Mouse (Mus musculus) heart, embryonic 15.5 days (tissue): ENCODE data around the gene Tmem213. TPM values are rescaled to one million over a fixed set of nuclear protein-coding genes. Genes with fewer than 3 reads are reported as not detected.

Source experiments
- ATAC-seq: fragments of 200-750 bp; cut with Nextera tagmentation; replicated peaks from 2 replicates; pipeline ENCODE4 v1.8.0; 2017; ENCODE audit warnings: low read depth, moderate TSS enrichment; ENCODE audit not compliant: insufficient number of reproducible peaks, insufficient read depth, low FRiP score
- H3K27ac ChIP-seq: fragments of 300-500 bp; sonication (generic); 2 replicates; pipeline ENCODE4 v1.5.1; 2015; ENCODE audit warnings: mild to moderate bottlenecking, inconsistent platforms
- H3K27me3 ChIP-seq: fragments of 300-500 bp; sonication (generic); 2 replicates; pipeline ENCODE4 v1.6.1; 2015; ENCODE audit warnings: inconsistent platforms
- H3K36me3 ChIP-seq: fragments of 300-500 bp; sonication (generic); 2 replicates; pipeline ENCODE4 v1.6.1; 2015; ENCODE audit warnings: mild to moderate bottlenecking, inconsistent platforms
- H3K4me1 ChIP-seq: fragments of 300-500 bp; sonication (generic); replicated peaks from 2 replicates; pipeline ENCODE4 v1.6.1; 2015; ENCODE audit warnings: inconsistent platforms
- H3K4me2 ChIP-seq: fragments of 300-500 bp; sonication (generic); 2 replicates; pipeline ENCODE4 v1.6.1; 2015; ENCODE audit warnings: inconsistent platforms, mild to moderate bottlenecking, moderate library complexity
- H3K4me3 ChIP-seq: fragments of 300-500 bp; sonication (generic); 2 replicates; pipeline ENCODE4 v1.5.1; 2015; ENCODE audit warnings: mild to moderate bottlenecking, inconsistent platforms
- H3K9ac ChIP-seq: fragments of 300-500 bp; sonication (generic); 2 replicates; pipeline ENCODE4 v1.6.1; 2015; ENCODE audit warnings: mild to moderate bottlenecking, inconsistent platforms
- H3K9me3 ChIP-seq: fragments of 300-500 bp; sonication (generic); replicated peaks from 2 replicates; pipeline ENCODE4 v1.6.1; 2016; ENCODE audit warnings: inconsistent platforms
- WGBS: fragments of 180-500 bp; shearing (Covaris S2); methylation state at CpG from one replicate; pipeline ENCODE4 v1.1.7; 2015; ENCODE audit warnings: mixed read lengths; 5-methylcytosine and 5-hydroxymethylcytosine counted together
- polyA plus RNA-seq: library from polyadenylated mRNA; unstranded; fragments of >200 nt; fragmentation: Nextera tagmentation; extraction: Ambion mirVana; gene quantifications from 2 replicates; pipeline ENCODE4 v1.2.1, GENCODE M21; 2015

Tmem213 gene
- polyA plus RNA-seq, 1 experiment from 2014 or later, result 1.3 TPM

DNA sequence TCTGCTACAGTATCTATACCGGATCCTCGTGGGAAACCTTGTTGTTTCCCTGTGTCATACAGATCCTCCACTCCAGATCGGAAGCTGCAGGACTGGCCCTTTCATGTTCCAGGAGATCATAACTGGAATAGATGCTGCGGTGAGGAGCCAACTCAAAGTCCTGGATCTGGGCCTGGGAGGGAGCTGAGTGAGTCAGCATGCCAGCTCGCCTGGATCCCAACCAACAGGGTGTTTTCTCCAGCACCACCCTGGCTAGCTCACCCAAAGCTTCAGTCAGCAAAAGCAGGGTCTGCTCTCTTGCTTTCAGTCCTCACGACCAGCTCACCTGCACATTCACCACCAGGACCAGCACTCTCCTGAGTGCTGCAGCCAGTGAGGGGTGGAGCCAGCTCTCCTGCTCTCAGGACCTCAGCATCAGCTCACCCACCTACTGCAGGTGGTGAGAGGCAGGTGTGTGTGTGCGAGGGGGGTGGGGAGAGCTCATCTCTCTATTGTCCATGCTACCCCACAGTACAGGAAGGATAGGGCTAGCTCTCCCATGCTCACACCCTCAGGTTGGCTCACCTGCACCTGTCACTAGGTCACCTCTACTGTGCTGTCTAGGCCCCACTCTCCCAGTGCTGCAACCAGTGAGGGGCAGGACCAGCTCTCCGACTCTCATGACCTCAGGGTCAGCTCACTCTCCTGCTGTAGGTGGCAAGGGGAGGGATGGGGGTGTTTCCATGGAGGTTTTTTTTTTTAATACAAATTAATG lies 25.9 kb downstream of the Tmem213 start:
- Histone ChIP-seq H3K27ac (no peak overlapping the region), H3K9me3 (no peaks in the 10 kb centered on the region), H3K4me3 (no peak overlapping the region), H3K4me1 (peaks cover 11% of the 10 kb centered on the region), H3K27me3 (no peaks in the 10 kb centered on the region), H3K36me3 (peaks cover 5% of the 10 kb centered on the region; the same call in 1 of the 2 replicates), H3K9ac (no peak overlapping the region), H3K4me2 (no peak overlapping the region)
- no peak for ATAC-seq
- 75% methylated on average over 8 of the region's 8 CpGs for WGBS

- H3K4me3 ChIP-seq, result no peak overlapping the region
- no peak for ATAC-seq
- peaks cover under 1% of the 10 kb centered on the region; the same call in 1 of the 2 replicates for H3K4me1 ChIP-seq
- no peak overlapping the region for H3K9ac ChIP-seq
- no peaks in the 10 kb centered on the region for H3K9me3 ChIP-seq
- no peaks in the 10 kb centered on the region for H3K27me3 ChIP-seq
- H3K4me2 ChIP-seq, result no peak overlapping the region
- H3K36me3 ChIP-seq, result peaks cover 5% of the 10 kb centered on the region; the same call in 1 of the 2 replicates
- H3K27ac ChIP-seq, result no peak overlapping the region
- WGBS, result 79% methylated on average over 3 of the region's 3 CpGs
These were observed 30.0 kb downstream of the Tmem213 start for GRCm38 (mm10) chr6:38139086-38139485.

- no peak overlapping the region for H3K4me3 ChIP-seq
- no peak overlapping the region for H3K27ac ChIP-seq
- no peaks in the 10 kb centered on the region for H3K9me3 ChIP-seq
- no peaks in the 10 kb centered on the region for H3K27me3 ChIP-seq
- WGBS, result 90% methylated on average over 9 of the region's 9 CpGs
- ATAC-seq, result no peak
- H3K9ac ChIP-seq, result no peak overlapping the region
- H3K36me3 ChIP-seq, result peaks cover 5% of the 10 kb centered on the region; the same call in 1 of the 2 replicates
- peaks cover 6% of the 10 kb centered on the region for H3K4me1 ChIP-seq
- H3K4me2 ChIP-seq, result no peak overlapping the region
These were observed 31.3 kb downstream of the Tmem213 start for GRCm38 (mm10) chr6:38140402-38140801.

DNA sequence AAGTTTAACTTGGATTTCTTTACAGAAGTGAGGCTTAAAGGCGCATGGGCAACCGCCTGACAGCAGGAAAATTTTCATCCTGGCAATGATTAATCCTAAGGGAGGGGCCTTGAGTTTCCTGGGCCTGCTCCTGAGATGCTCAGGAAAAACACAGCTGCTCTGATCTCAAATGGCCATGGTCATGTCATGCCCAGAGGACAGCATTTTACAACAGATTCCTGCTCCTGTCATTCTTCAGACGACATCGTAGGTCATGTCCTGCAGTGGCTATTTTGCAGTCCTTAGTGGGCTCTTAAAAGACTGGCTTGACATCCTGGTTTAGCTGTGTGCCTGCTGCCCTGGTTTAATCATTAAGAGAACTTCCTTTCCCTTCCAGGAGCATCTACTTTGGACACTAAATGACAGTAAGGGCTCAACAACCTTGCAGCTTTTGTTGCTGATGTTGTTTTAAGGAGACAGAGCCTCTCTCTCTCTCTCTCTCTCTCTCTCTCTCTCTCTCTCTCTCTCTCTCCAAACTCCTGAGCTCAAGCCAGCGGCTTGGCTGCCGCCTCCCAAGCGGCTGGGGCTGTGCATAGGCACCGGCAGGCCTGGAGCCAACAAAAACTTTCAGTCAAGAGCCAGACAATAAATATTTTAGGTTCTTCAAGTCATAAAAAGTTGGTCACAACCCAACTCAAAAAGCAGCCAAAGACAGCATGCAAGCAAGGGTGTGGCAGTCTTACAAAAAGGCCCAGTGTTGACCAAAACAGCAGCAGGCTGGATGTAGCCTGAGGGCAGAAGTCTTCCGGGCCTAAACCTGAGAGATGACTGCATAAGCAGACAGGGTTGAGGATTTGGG lies 35.3 kb downstream of the Tmem213 start:
- no peak overlapping the region for H3K4me3 ChIP-seq
- peak overlapping the region; percentile 56 for H3K27ac ChIP-seq
- 45% methylated on average over 9 of the region's 9 CpGs for WGBS
- H3K9ac ChIP-seq, result no peak overlapping the region
- ATAC-seq, result peak; percentile 40; the same call in 1 of the 2 replicates
- H3K27me3 ChIP-seq, result no peaks in the 10 kb centered on the region
- H3K4me2 ChIP-seq, result no peak overlapping the region
- H3K36me3 ChIP-seq, result no peaks in the 10 kb centered on the region; the same call in 1 of the 2 replicates
- H3K4me1 ChIP-seq, result peaks cover 7% of the 10 kb centered on the region
- H3K9me3 ChIP-seq, result no peaks in the 10 kb centered on the region

DNA sequence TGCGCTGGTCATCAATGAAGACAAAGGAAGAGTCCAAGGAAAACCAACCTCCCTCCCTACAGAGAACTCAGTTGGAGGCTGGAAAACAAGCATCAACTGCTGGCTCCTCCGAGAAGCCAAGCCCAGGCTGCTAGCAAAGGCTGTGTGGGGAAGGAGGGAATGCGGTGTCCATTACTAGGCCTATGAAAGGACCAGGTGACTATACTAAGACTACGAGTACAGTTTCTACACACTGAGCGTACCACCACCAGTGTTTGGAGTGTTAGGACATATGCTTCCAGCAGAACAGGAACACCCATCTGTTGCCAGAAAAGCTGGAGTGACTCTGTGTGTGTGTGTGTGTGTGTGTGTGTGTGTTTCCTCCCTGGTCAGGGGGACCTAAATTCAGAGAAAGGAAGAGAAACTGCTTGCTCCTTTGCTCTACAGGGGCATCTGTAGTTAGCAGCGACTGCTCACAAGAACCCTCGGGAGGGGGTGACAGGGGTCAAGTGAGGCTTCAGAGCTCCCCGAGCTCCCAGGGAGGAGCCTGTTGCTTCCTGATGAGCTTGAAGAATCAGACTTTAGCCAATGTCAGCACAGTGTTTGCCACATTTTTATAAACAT lies 36.5 kb downstream of the Tmem213 start:
- H3K27ac ChIP-seq, result peak overlapping the region; percentile 56
- no peak overlapping the region for H3K4me3 ChIP-seq
- ATAC-seq, result no peak
- H3K36me3 ChIP-seq, result no peaks in the 10 kb centered on the region; the same call in 1 of the 2 replicates
- no peak overlapping the region for H3K4me2 ChIP-seq
- H3K9ac ChIP-seq, result no peak overlapping the region
- peaks cover 7% of the 10 kb centered on the region for H3K4me1 ChIP-seq
- 65% methylated on average over 8 of the region's 8 CpGs for WGBS
- no peaks in the 10 kb centered on the region for H3K9me3 ChIP-seq
- no peaks in the 10 kb centered on the region for H3K27me3 ChIP-seq

DNA sequence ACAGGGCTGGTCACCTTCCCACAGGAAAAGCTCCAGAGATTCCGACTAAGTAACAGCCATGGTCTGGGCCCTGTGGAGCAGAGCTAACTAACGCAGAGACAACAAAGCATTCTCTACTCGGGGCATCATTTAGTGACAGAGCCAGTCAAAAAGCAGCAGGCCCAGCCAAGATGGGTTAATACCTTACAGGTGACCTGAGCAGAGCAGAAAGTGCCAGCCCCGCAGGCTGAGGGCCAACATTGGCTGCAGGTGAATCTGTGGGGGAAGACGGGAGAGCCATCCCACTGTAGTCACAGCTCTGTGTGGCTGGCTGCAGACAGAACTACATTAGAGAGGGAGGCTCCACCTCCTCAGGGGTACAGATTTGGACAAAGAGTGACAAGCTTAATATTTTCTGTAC lies 38.2 kb downstream of the Tmem213 start:
- Histone ChIP-seq H3K4me1 (peaks cover 11% of the 10 kb centered on the region), H3K27ac (no peak overlapping the region), H3K27me3 (no peaks in the 10 kb centered on the region), H3K36me3 (no peaks in the 10 kb centered on the region; the same call in 1 of the 2 replicates), H3K4me3 (no peak overlapping the region), H3K4me2 (no peak overlapping the region), H3K9me3 (no peaks in the 10 kb centered on the region), H3K9ac (no peak overlapping the region)
- 87% methylated on average over 5 of the region's 5 CpGs for WGBS
- ATAC-seq, result no peak

- H3K4me2 ChIP-seq, result no peak overlapping the region
- ATAC-seq, result no peak
- H3K4me3 ChIP-seq, result no peak overlapping the region
- no peaks in the 10 kb centered on the region for H3K27me3 ChIP-seq
- 84% methylated on average over 10 of the region's 10 CpGs for WGBS
- H3K9me3 ChIP-seq, result no peaks in the 10 kb centered on the region
- no peak overlapping the region for H3K9ac ChIP-seq
- peaks cover 17% of the 10 kb centered on the region for H3K4me1 ChIP-seq
- no peaks in the 10 kb centered on the region; the same call in 1 of the 2 replicates for H3K36me3 ChIP-seq
- no peak overlapping the region for H3K27ac ChIP-seq
These were observed 39.6 kb downstream of the Tmem213 start for GRCm38 (mm10) chr6:38148626-38149025.

- Histone ChIP-seq H3K4me3 (no peak overlapping the region), H3K36me3 (no peaks in the 10 kb centered on the region; the same call in 1 of the 2 replicates), H3K4me1 (peaks cover 14% of the 10 kb centered on the region), H3K9ac (no peak overlapping the region), H3K27ac (no peak overlapping the region), H3K9me3 (no peaks in the 10 kb centered on the region), H3K27me3 (no peaks in the 10 kb centered on the region), H3K4me2 (no peak overlapping the region)
- 91% methylated on average over 19 of the region's 19 CpGs for WGBS
- no peak for ATAC-seq
These were observed 40.4 kb downstream of the Tmem213 start for GRCm38 (mm10) chr6:38149483-38149882.

- Histone ChIP-seq H3K4me1 (peaks cover 10% of the 10 kb centered on the region), H3K4me3 (no peak overlapping the region), H3K9ac (no peak overlapping the region), H3K27me3 (no peaks in the 10 kb centered on the region), H3K27ac (no peak overlapping the region), H3K36me3 (no peaks in the 10 kb centered on the region; the same call in 1 of the 2 replicates), H3K9me3 (no peaks in the 10 kb centered on the region), H3K4me2 (no peak overlapping the region)
- 45% methylated on average over 11 of the region's 11 CpGs for WGBS
- ATAC-seq, result 0 out of 2 replicates have a peak, but pooled peaks have one; percentile 31
These were observed 43.2 kb downstream of the Tmem213 start for GRCm38 (mm10) chr6:38152305-38152704.

GRCm38 (mm10) chr6:38156204-38156603 lies 47.1 kb downstream of the Tmem213 start:
- no peak for ATAC-seq
- no peak overlapping the region for H3K27ac ChIP-seq
- H3K27me3 ChIP-seq, result no peaks in the 10 kb centered on the region
- H3K9me3 ChIP-seq, result no peaks in the 10 kb centered on the region
- H3K36me3 ChIP-seq, result no peaks in the 10 kb centered on the region
- no peak overlapping the region for H3K4me3 ChIP-seq
- H3K9ac ChIP-seq, result no peak overlapping the region
- H3K4me1 ChIP-seq, result peaks cover 10% of the 10 kb centered on the region
- H3K4me2 ChIP-seq, result no peak overlapping the region
- 88% methylated on average over 5 of the region's 5 CpGs for WGBS

DNA sequence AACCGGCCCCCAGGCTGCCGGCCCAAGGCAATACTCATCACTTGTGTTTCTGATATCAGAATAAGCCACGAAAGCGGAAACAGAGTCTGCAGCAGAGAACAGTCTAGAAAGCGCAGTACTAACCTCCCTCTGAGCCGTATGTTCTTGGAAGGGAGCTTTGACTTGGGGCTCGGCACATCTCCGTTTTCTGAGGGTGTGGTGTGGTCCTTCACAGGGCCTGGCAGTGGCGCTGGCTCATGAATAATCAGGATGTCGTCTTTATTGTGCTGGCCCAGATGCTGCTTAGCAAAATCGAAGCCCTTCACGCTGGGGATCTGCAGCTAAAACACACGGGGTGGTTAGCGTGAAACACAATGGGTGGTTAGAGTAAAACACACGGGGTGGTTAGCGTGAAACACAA lies 48.9 kb downstream of the Tmem213 start:
- H3K9ac ChIP-seq, result no peak overlapping the region
- no peaks in the 10 kb centered on the region for H3K36me3 ChIP-seq
- 84% methylated on average over 16 of the region's 16 CpGs for WGBS

More for the DNA sequence above, 48.9 kb downstream of the Tmem213 start:
- Histone ChIP-seq H3K27ac (no peak overlapping the region), H3K4me2 (no peak overlapping the region), H3K4me1 (peaks cover under 1% of the 10 kb centered on the region; the same call in 1 of the 2 replicates), H3K4me3 (no peak overlapping the region), H3K27me3 (no peaks in the 10 kb centered on the region), H3K9me3 (no peaks in the 10 kb centered on the region)
- no peak for ATAC-seq
